Mouse (Mus musculus) C2C12 (cell line): ENCODE measurements at regions not wholly inside any gene's neighbourhood (a gene's known extent, or its start where the extent isn't known, plus 50 kb on each side); places are given as distances from the start of the nearest gene placed in this dataset.
A peak's percentile ranks its signal among the peaks of the same experiment; 100 is the strongest.

Source experiments
- H3K27me3 ChIP-seq: one replicate; pipeline ENCODE4 v1.6.1; 2011; ENCODE audit not compliant: control insufficient read depth, insufficient read depth, insufficient read length
- H3K36me3 ChIP-seq: one replicate; pipeline ENCODE4 v1.6.1; 2011; ENCODE audit not compliant: control insufficient read depth, insufficient read depth
- H3K4me3 ChIP-seq: one replicate; pipeline ENCODE4 v1.5.1; 2011; ENCODE audit warnings: mild to moderate bottlenecking, control low read depth; ENCODE audit not compliant: poor library complexity, insufficient read depth, severe bottlenecking
- H3K79me2 ChIP-seq: one replicate; pipeline ENCODE4 v1.6.1; 2011; ENCODE audit not compliant: control insufficient read depth, insufficient read depth
- H3K79me3 ChIP-seq: one replicate; pipeline ENCODE4 v1.6.1; 2011; ENCODE audit warnings: low read depth, control low read depth
- H3ac ChIP-seq: one replicate; pipeline ENCODE3; 2011; ENCODE audit warnings: low read depth; ENCODE audit not compliant: control insufficient read depth, insufficient read length
- CEBPB ChIP-seq: IDR thresholded peaks from one replicate; pipeline ENCODE4 v1.6.1; 2011; ENCODE audit warnings: low read depth, mild to moderate bottlenecking, control low read depth, moderate library complexity
- CTCF ChIP-seq: IDR thresholded peaks from one replicate; pipeline ENCODE4 v1.5.1; 2011; ENCODE audit not compliant: control insufficient read depth, insufficient read depth, insufficient read length
- FOSL1 ChIP-seq: IDR thresholded peaks from one replicate; pipeline ENCODE4 v1.8.0; 2011; ENCODE audit warnings: mild to moderate bottlenecking, low read length; ENCODE audit not compliant: poor library complexity, insufficient read depth, severe bottlenecking
- MAX ChIP-seq: IDR thresholded peaks from one replicate; pipeline ENCODE4 v1.6.1; 2011; ENCODE audit warnings: mild to moderate bottlenecking, control low read depth
- MYOD1 ChIP-seq: IDR thresholded peaks from one replicate; pipeline ENCODE4 v1.6.1; 2011; ENCODE audit warnings: low read depth; ENCODE audit not compliant: control insufficient read depth, insufficient read length
- MYOG ChIP-seq: IDR thresholded peaks from one replicate; pipeline ENCODE4 v1.6.1; 2011; ENCODE audit not compliant: control insufficient read depth, insufficient read length; ENCODE audit errors: extremely low read depth
- USF1 ChIP-seq: IDR thresholded peaks from one replicate; pipeline ENCODE4 v1.6.1; 2011; ENCODE audit warnings: low read depth, mild to moderate bottlenecking, control low read depth, moderate library complexity

DNA sequence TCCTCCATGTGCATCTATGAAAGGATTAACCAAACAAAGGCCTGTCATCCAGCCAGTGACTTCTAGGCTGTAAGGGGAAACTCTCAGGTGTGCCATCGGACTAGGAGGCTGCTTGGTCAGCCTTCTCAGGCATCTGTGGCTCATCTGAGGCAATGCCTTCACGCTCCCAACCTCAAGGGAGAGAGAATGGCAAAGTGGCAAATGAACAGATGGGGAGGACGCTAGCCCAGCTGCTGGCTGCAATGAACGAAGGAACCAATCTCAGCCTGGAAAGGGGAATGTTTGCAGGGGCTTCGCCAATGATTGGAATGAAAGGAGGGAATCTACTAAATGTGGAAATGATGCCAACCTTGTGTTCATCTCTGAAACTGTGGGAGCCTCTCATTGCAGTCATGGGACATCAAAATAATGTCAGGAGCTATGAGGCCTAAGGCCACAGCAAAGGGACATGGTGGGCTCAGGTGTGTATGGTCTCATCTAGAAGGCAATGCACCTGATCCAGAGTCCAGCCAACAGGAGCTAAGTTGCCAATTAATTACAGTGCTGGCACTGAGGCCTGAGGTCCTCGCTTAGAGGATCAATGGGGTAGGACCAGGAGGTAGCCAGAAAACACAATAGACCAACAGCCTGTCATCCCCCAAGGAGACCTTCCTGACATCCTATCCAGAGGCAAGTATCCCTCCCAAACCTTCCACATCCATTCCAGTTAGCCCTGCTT lies 108.9 kb upstream of the Ptprt start:
- Histone ChIP-seq H3K4me3 (no peak overlapping the region), H3K27me3 (no peaks in the 10 kb centered on the region), H3K79me2 (no peaks in the 10 kb centered on the region), H3K36me3 (no peaks in the 10 kb centered on the region), H3ac (no peak overlapping the region), H3K79me3 (no peaks in the 10 kb centered on the region)
- TF ChIP-seq MYOG, result no peak
- no peak for TF ChIP-seq MAX
- no peak for TF ChIP-seq CTCF
- TF ChIP-seq MYOD1, result no peak
- no peak for TF ChIP-seq USF1
- no peak for TF ChIP-seq FOSL1
- TF ChIP-seq CEBPB, result no peak

DNA sequence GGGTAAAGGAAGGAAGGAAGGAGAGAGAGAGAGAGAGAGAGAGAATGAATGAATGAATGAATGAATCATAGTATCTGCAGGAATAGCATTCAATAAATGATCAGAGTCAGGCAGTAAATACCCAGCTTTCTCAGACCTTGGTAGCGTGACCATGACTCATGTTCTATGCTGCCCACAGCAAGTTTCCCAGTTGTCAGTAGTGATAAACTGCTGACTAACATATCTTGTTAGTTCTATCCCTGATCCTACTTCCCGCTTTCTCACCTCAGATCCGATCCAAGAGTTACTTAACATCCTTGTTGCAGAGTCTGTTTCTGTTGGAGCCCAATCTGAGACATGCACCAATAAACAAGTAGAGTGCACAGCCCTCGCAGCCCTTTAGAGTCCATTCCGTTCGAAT lies 103.1 kb upstream of the Ptprt start:
- H3ac ChIP-seq, result no peak overlapping the region
- no peaks in the 10 kb centered on the region for H3K36me3 ChIP-seq
- peak; percentile 60 for TF ChIP-seq USF1
- TF ChIP-seq MAX, result peak; percentile 43
- TF ChIP-seq MYOD1, result no peak
- no peak for TF ChIP-seq FOSL1
- no peak for TF ChIP-seq CEBPB
- H3K79me2 ChIP-seq, result no peaks in the 10 kb centered on the region
- no peak overlapping the region for H3K4me3 ChIP-seq
- H3K27me3 ChIP-seq, result no peaks in the 10 kb centered on the region
- no peaks in the 10 kb centered on the region for H3K79me3 ChIP-seq

GRCm38 (mm10) chr2:162740523-162740922 lies 79.6 kb upstream of the Ptprt start:
- no peaks in the 10 kb centered on the region for H3K79me3 ChIP-seq
- H3K79me2 ChIP-seq, result no peaks in the 10 kb centered on the region
- no peak for TF ChIP-seq MAX
- TF ChIP-seq USF1, result no peak
- no peak for TF ChIP-seq MYOD1
- no peak for TF ChIP-seq MYOG
- no peak for TF ChIP-seq CEBPB
- no peak for TF ChIP-seq FOSL1
- no peak for TF ChIP-seq CTCF
- H3K36me3 ChIP-seq, result no peaks in the 10 kb centered on the region
- H3ac ChIP-seq, result no peak overlapping the region
- H3K27me3 ChIP-seq, result no peaks in the 10 kb centered on the region
- no peak overlapping the region for H3K4me3 ChIP-seq

DNA sequence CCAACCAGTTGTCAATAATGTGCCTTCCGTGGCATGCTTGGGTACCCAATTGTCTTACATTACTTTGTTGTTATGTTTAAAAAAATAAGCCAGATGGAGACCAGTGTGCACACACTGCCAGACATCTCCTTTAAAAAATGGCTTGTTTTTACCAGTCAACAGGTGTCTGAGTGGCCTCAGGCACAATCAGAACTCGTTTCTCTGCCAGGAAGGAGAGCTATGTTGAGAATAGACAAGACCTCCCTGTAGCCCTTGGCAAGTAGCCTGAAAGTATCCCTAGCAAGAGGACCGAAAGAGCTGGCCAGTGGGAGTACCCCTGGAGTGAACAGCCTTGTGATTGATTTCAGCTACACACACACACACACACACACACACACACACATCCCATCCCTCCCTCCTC lies 74.8 kb upstream of the Ptprt start:
- Histone ChIP-seq H3K27me3 (peaks cover 6% of the 10 kb centered on the region), H3K79me2 (no peaks in the 10 kb centered on the region), H3ac (no peak overlapping the region), H3K36me3 (no peaks in the 10 kb centered on the region), H3K79me3 (no peaks in the 10 kb centered on the region), H3K4me3 (no peak overlapping the region)
- TF ChIP-seq USF1 (no peak), MYOG (no peak)

DNA sequence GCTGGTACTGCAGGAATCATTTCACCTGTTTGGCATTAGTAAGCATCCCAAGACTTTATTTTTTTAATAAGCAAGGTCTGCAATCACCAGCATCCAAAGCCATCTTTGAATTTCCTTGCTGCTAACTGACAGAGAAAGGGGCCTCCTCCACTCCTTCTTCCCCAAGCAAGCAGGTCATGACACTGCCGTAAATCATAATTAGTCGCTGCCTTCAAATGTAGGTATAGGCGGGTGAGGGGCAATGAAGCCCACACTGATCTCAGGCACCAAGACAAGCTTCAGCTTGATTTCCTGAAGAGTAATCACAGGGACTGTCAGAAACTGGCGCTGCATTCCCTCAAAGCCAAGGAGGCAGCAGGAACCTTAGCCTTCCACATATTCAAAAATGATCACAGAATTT lies 73.3 kb upstream of the Ptprt start:
- Histone ChIP-seq H3K36me3 (no peaks in the 10 kb centered on the region), H3K79me2 (no peaks in the 10 kb centered on the region), H3K4me3 (no peak overlapping the region), H3ac (no peak overlapping the region), H3K79me3 (no peaks in the 10 kb centered on the region), H3K27me3 (peaks cover 6% of the 10 kb centered on the region)
- no peak for TF ChIP-seq FOSL1
- TF ChIP-seq MAX, result no peak
- no peak for TF ChIP-seq CTCF
- TF ChIP-seq CEBPB, result no peak

DNA sequence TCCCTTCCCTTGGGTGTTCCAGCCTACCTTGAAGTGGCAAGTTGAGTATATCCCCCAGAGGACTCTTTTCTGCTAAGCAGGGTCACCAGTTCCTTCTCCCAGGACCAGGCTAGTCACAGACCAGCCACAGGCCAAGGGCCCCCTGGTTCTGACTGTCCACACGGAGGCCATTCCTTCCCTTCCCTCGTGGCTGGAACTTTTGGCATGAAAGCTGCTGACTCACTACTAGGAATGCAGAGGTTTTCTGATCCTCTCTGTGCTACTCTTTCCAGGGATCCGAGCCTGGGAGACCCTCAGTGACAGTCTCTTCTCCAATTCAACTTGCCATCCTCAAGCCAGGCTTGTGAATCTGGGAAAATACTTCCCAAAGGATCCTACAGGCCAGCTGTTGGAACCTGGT lies 59.1 kb upstream of the Ptprt start:
- Histone ChIP-seq H3K79me3 (no peaks in the 10 kb centered on the region), H3K79me2 (no peaks in the 10 kb centered on the region)
- no peak for TF ChIP-seq MYOG
- no peak for TF ChIP-seq MYOD1
- no peak for TF ChIP-seq CEBPB
- TF ChIP-seq MAX, result no peak
- no peak for TF ChIP-seq CTCF
- TF ChIP-seq FOSL1, result no peak
- no peak for TF ChIP-seq USF1

More for the DNA sequence above, 59.1 kb upstream of the Ptprt start:
- Histone ChIP-seq H3ac (no peak overlapping the region), H3K36me3 (no peaks in the 10 kb centered on the region), H3K4me3 (no peak overlapping the region), H3K27me3 (no peaks in the 10 kb centered on the region)
